8 mouse cellular contexts compared by ENCODE assay signal in genomic region chr13:100594041-100594792, GRCm38 (mm10). TPM values are rescaled to one million over a fixed set of nuclear protein-coding genes. Genes with fewer than 3 reads are reported as not detected.
DNase-seq lines count a peak whose midpoint lies in the region; ATAC-seq lines count a peak whose summit lies in the region.

No protein-coding gene starts in this region.

- no peaks in the 10 kb centered on the region for H3K27me3 ChIP-seq in forebrain, embryonic 11.5 days (ENCODE audit: control insufficient read depth, insufficient read depth, low read length)
- H3K27me3 ChIP-seq in hindbrain, embryonic 13.5 days: no peaks in the 10 kb centered on the region
- H3K27me3 ChIP-seq in limb, embryonic 10.5 days (ENCODE audit: low read depth, poor library complexity, severe bottlenecking): no peaks in the 10 kb centered on the region
- no peaks in the 10 kb centered on the region for H3K27me3 ChIP-seq in midbrain, embryonic 15.5 days (replicated peaks)

- no peak overlapping the region for H3K4me3 ChIP-seq in forebrain, embryonic 11.5 days (ENCODE audit: low read depth, low read length)
- no peak overlapping the region for H3K4me3 ChIP-seq in hindbrain, embryonic 13.5 days
- H3K4me3 ChIP-seq in limb, embryonic 10.5 days: no peak overlapping the region
- H3K4me3 ChIP-seq in midbrain, embryonic 15.5 days: no peak overlapping the region

- H3K36me3 ChIP-seq in forebrain, embryonic 11.5 days (ENCODE audit: control insufficient read depth, insufficient read depth, low read length): no peaks in the 10 kb centered on the region
- no peaks in the 10 kb centered on the region for H3K36me3 ChIP-seq in hindbrain, embryonic 13.5 days
- no peaks in the 10 kb centered on the region for H3K36me3 ChIP-seq in limb, embryonic 10.5 days
- no peaks in the 10 kb centered on the region for H3K36me3 ChIP-seq in midbrain, embryonic 15.5 days (replicated peaks)

- H3K4me1 ChIP-seq in forebrain, embryonic 11.5 days (replicated peaks; ENCODE audit: control insufficient read depth, insufficient read depth, low read length): no peaks in the 10 kb centered on the region
- H3K4me1 ChIP-seq in hindbrain, embryonic 13.5 days (replicated peaks): no peaks in the 10 kb centered on the region
- peaks cover 7% of the 10 kb centered on the region for H3K4me1 ChIP-seq in limb, embryonic 10.5 days
- H3K4me1 ChIP-seq in midbrain, embryonic 15.5 days: no peaks in the 10 kb centered on the region

- H3K9me3 ChIP-seq in forebrain, embryonic 11.5 days (ENCODE audit: control insufficient read depth, low read length): no peaks in the 10 kb centered on the region
- H3K9me3 ChIP-seq in hindbrain, embryonic 13.5 days: no peaks in the 10 kb centered on the region
- H3K9me3 ChIP-seq in limb, embryonic 10.5 days (replicated peaks): no peaks in the 10 kb centered on the region
- no peaks in the 10 kb centered on the region for H3K9me3 ChIP-seq in midbrain, embryonic 15.5 days

- no peak overlapping the region for H3K27ac ChIP-seq in forebrain, embryonic 11.5 days (ENCODE audit: low read depth, low read length)
- peak overlapping the region; percentile 67 for H3K27ac ChIP-seq in hindbrain, embryonic 13.5 days
- H3K27ac ChIP-seq in limb, embryonic 10.5 days: peak overlapping the region; percentile 56
- H3K27ac ChIP-seq in midbrain, embryonic 15.5 days: peak overlapping the region; percentile 58

- WGBS in forebrain, embryonic 11.5 days: 56% methylated on average over 11 of the region's 17 CpGs
- WGBS in hindbrain, embryonic 13.5 days: 51% methylated on average over 12 of the region's 17 CpGs
- WGBS in limb, embryonic 10.5 days: 53% methylated on average over 13 of the region's 17 CpGs
- 57% methylated on average over 13 of the region's 17 CpGs for WGBS in midbrain, embryonic 15.5 days

- no peak overlapping the region for H3K4me2 ChIP-seq in forebrain, embryonic 11.5 days (ENCODE audit: low read depth, low read length, severe bottlenecking)
- no peak overlapping the region for H3K4me2 ChIP-seq in hindbrain, embryonic 13.5 days
- peak overlapping the region; percentile 40 for H3K4me2 ChIP-seq in midbrain, embryonic 15.5 days

- peak; percentile 15 to 29 for DNase-seq in gastrocnemius, adult 8-10 months (ENCODE audit: low spot score in 2 of 2)
- no peak for DNase-seq in gastrocnemius, postnatal 10 days
- peak; percentile 37 for DNase-seq in adrenal gland, postnatal 14 days
- DNase-seq in forebrain, embryonic 11.5 days (ENCODE audit: low spot score): peak; percentile 43
- DNase-seq in limb, embryonic 10.5 days (ENCODE audit: low spot score): no peak
- DNase-seq in yolk sac, embryonic 10.5 days (ENCODE audit: low spot score): peak; percentile 46

- no peak overlapping the region for H3K9ac ChIP-seq in forebrain, embryonic 11.5 days (ENCODE audit: low read length)
- no peak overlapping the region for H3K9ac ChIP-seq in hindbrain, embryonic 13.5 days
- no peak overlapping the region for H3K9ac ChIP-seq in midbrain, embryonic 15.5 days

- ATAC-seq in forebrain, embryonic 11.5 days (replicated peaks; ENCODE audit: low FRiP score): peak; percentile 44; the same call in 1 of the 2 replicates
- ATAC-seq in hindbrain, embryonic 13.5 days (ENCODE audit: low FRiP score): peak; percentile 78; the same call in 1 of the 2 replicates
- ATAC-seq in midbrain, embryonic 15.5 days (replicated peaks): peak; percentile 84

RNA-seq across cellular contexts. Expression of gene Marveld2, which starts 22.6 kb away (rescaled TPM):
- total RNA-seq in gastrocnemius, adult 8-10 months (2022): under 1 TPM; 0.43 to 0.94 (median 0.63) TPM
- 1 to 10 TPM; 1.2 TPM for total RNA-seq in gastrocnemius, postnatal 10 days (2021)
- 0.89 and 1.0 TPM in 2 replicates for total RNA-seq in adrenal gland, postnatal 14 days (2021)
- 2.7 and 4.1 TPM in 2 replicates for polyA plus RNA-seq in forebrain, embryonic 11.5 days (2014; fragmentation: Nextera tagmentation; extraction: Ambion mirVana)
- 2.4 TPM in 2 replicates for polyA plus RNA-seq in hindbrain, embryonic 13.5 days (2015; fragmentation: Nextera tagmentation; extraction: Ambion mirVana)
- 3.0 and 3.5 TPM in 2 replicates for polyA plus RNA-seq in limb, embryonic 10.5 days (2016; fragmentation: Nextera tagmentation; extraction: Ambion mirVana)
- 2.3 and 2.7 TPM in 2 replicates for polyA plus RNA-seq in midbrain, embryonic 15.5 days (2015; fragmentation: Nextera tagmentation; extraction: Ambion mirVana)

RNA-seq across cellular contexts. Expression of gene Ocln, which starts 41.7 kb away (rescaled TPM):
- under 1 TPM in 1 of 4 experiments, not detected in 3; 0.29 TPM for total RNA-seq in gastrocnemius, adult 8-10 months (2022)
- total RNA-seq in gastrocnemius, postnatal 10 days (2021): under 1 TPM; 0.54 to 0.78 TPM
- total RNA-seq in adrenal gland, postnatal 14 days (2021): 4.4 and 6.7 TPM in 2 replicates
- 2.6 and 2.9 TPM in 2 replicates for polyA plus RNA-seq in forebrain, embryonic 11.5 days (2014; fragmentation: Nextera tagmentation; extraction: Ambion mirVana)
- 5.4 and 9.1 TPM in 2 replicates for polyA plus RNA-seq in hindbrain, embryonic 13.5 days (2015; fragmentation: Nextera tagmentation; extraction: Ambion mirVana)
- 1.3 and 1.8 TPM in 2 replicates for polyA plus RNA-seq in limb, embryonic 10.5 days (2016; fragmentation: Nextera tagmentation; extraction: Ambion mirVana)
- 7.4 and 8.6 TPM in 2 replicates for polyA plus RNA-seq in midbrain, embryonic 15.5 days (2015; fragmentation: Nextera tagmentation; extraction: Ambion mirVana)

RNA-seq across cellular contexts. Expression of gene Ak6, which starts 56.6 kb away (rescaled TPM):
- total RNA-seq in gastrocnemius, adult 8-10 months (2022): 10 to 100 TPM; 68.7 to 75.7 (median 73.5) TPM
- 10 to 100 TPM; 66.7 to 71.5 TPM for total RNA-seq in gastrocnemius, postnatal 10 days (2021)
- 73.1 and 80.9 TPM in 2 replicates for total RNA-seq in adrenal gland, postnatal 14 days (2021)
- 344 and 354 TPM in 2 replicates for polyA plus RNA-seq in forebrain, embryonic 11.5 days (2014; fragmentation: Nextera tagmentation; extraction: Ambion mirVana)
- polyA plus RNA-seq in hindbrain, embryonic 13.5 days (2015; fragmentation: Nextera tagmentation; extraction: Ambion mirVana): 335 and 338 TPM in 2 replicates
- polyA plus RNA-seq in limb, embryonic 10.5 days (2016; fragmentation: Nextera tagmentation; extraction: Ambion mirVana): 361 and 370 TPM in 2 replicates
- 299 and 307 TPM in 2 replicates for polyA plus RNA-seq in midbrain, embryonic 15.5 days (2015; fragmentation: Nextera tagmentation; extraction: Ambion mirVana)

RNA-seq across cellular contexts. Expression of gene Rad17, which starts 56.6 kb away (rescaled TPM):
- 10 to 100 TPM; 10.0 to 14.6 (median 12.8) TPM for total RNA-seq in gastrocnemius, adult 8-10 months (2022)
- total RNA-seq in gastrocnemius, postnatal 10 days (2021): 10 to 100 TPM; 11.0 to 11.7 TPM
- 20.8 and 22.0 TPM in 2 replicates for total RNA-seq in adrenal gland, postnatal 14 days (2021)
- 24.9 and 26.4 TPM in 2 replicates for polyA plus RNA-seq in forebrain, embryonic 11.5 days (2014; fragmentation: Nextera tagmentation; extraction: Ambion mirVana)
- polyA plus RNA-seq in hindbrain, embryonic 13.5 days (2015; fragmentation: Nextera tagmentation; extraction: Ambion mirVana): 19.8 and 19.9 TPM in 2 replicates
- 23.8 and 25.8 TPM in 2 replicates for polyA plus RNA-seq in limb, embryonic 10.5 days (2016; fragmentation: Nextera tagmentation; extraction: Ambion mirVana)
- 17.0 and 17.1 TPM in 2 replicates for polyA plus RNA-seq in midbrain, embryonic 15.5 days (2015; fragmentation: Nextera tagmentation; extraction: Ambion mirVana)

RNA-seq across cellular contexts. Expression of gene Taf9, which starts 57.2 kb away (rescaled TPM):
- total RNA-seq in gastrocnemius, adult 8-10 months (2022): 10 to 100 TPM in 1 of 4 experiments, 1 to 10 TPM in 3; 2.1 to 15.4 (median 9.3) TPM
- 10 to 100 TPM; 10.8 to 12.9 TPM for total RNA-seq in gastrocnemius, postnatal 10 days (2021)
- total RNA-seq in adrenal gland, postnatal 14 days (2021): 7.8 and 14.5 TPM in 2 replicates
- polyA plus RNA-seq in forebrain, embryonic 11.5 days (2014; fragmentation: Nextera tagmentation; extraction: Ambion mirVana): 22.4 and 22.6 TPM in 2 replicates
- 21.2 and 28.6 TPM in 2 replicates for polyA plus RNA-seq in hindbrain, embryonic 13.5 days (2015; fragmentation: Nextera tagmentation; extraction: Ambion mirVana)
- 21.4 and 23.0 TPM in 2 replicates for polyA plus RNA-seq in limb, embryonic 10.5 days (2016; fragmentation: Nextera tagmentation; extraction: Ambion mirVana)
- 25.1 and 30.6 TPM in 2 replicates for polyA plus RNA-seq in midbrain, embryonic 15.5 days (2015; fragmentation: Nextera tagmentation; extraction: Ambion mirVana)

Comparison
In these comparisons a context has a peak if more than half of its experiments do, and no peak if none do; other contexts are left out.
1. DNase-seq: peak in gastrocnemius, adult 8-10 months (2 of 2), adrenal gland, postnatal 14 days (single experiment), forebrain, embryonic 11.5 days (single experiment) and yolk sac, embryonic 10.5 days (single experiment); none in gastrocnemius, postnatal 10 days (single experiment) and limb, embryonic 10.5 days (single experiment).
2. Peak in every context shown above with its lines, with median percentiles within 50 percentile points of each other: ATAC-seq.